Mouse (Mus musculus) embryonic facial prominence, embryonic 15.5 days (tissue): ENCODE results near the gene Tectb. TPM values are rescaled to one million over a fixed set of nuclear protein-coding genes. Genes with fewer than 3 reads are reported as not detected.

ENCODE experiments used
- ATAC-seq: fragments of 200-750 bp; cut with Nextera tagmentation; 2 replicates; pipeline ENCODE4 v1.8.0; 2017; ENCODE audit warnings: low read depth, moderate TSS enrichment; ENCODE audit not compliant: insufficient number of reproducible peaks, low FRiP score, low TSS enrichment
- H3K27ac ChIP-seq: fragments of 300-500 bp; sonication (generic); replicated peaks from 2 replicates; pipeline ENCODE4 v1.5.1; 2015; ENCODE audit warnings: mild to moderate bottlenecking, inconsistent platforms
- H3K27me3 ChIP-seq: fragments of 300-500 bp; sonication (generic); 2 replicates; pipeline ENCODE4 v1.6.1; 2015; ENCODE audit warnings: inconsistent platforms
- H3K36me3 ChIP-seq: fragments of 300-500 bp; sonication (generic); 2 replicates; pipeline ENCODE4 v1.6.1; 2015; ENCODE audit warnings: mild to moderate bottlenecking, inconsistent platforms
- H3K4me1 ChIP-seq: fragments of 300-500 bp; sonication (generic); 2 replicates; pipeline ENCODE4 v1.6.1; 2015; ENCODE audit warnings: inconsistent platforms
- H3K4me2 ChIP-seq: fragments of 300-500 bp; sonication (generic); replicated peaks from 2 replicates; pipeline ENCODE4 v1.6.1; 2015; ENCODE audit warnings: mild to moderate bottlenecking, inconsistent platforms
- H3K4me3 ChIP-seq: fragments of 300-500 bp; sonication (generic); replicated peaks from 2 replicates; pipeline ENCODE4 v1.5.1; 2015; ENCODE audit warnings: mild to moderate bottlenecking, inconsistent platforms
- H3K9ac ChIP-seq: fragments of 300-500 bp; sonication (generic); 2 replicates; pipeline ENCODE4 v1.6.1; 2015; ENCODE audit warnings: inconsistent platforms
- H3K9me3 ChIP-seq: fragments of 300-500 bp; sonication (generic); replicated peaks from 2 replicates; pipeline ENCODE4 v1.6.1; 2016; ENCODE audit warnings: inconsistent platforms
- WGBS: fragments of 180-500 bp; shearing (Covaris S2); methylation state at CpG from one replicate; pipeline ENCODE4 v1.1.7; 2015; 5-methylcytosine and 5-hydroxymethylcytosine counted together
- polyA plus RNA-seq: library from polyadenylated mRNA; unstranded; fragments of >200 nt; fragmentation: Nextera tagmentation; extraction: Ambion mirVana; gene quantifications from 2 replicates; pipeline ENCODE4 v1.2.1, GENCODE M21; 2015

The Tectb gene
- polyA plus RNA-seq, 1 experiment from 2014 or later = 0.36 TPM

DNA sequence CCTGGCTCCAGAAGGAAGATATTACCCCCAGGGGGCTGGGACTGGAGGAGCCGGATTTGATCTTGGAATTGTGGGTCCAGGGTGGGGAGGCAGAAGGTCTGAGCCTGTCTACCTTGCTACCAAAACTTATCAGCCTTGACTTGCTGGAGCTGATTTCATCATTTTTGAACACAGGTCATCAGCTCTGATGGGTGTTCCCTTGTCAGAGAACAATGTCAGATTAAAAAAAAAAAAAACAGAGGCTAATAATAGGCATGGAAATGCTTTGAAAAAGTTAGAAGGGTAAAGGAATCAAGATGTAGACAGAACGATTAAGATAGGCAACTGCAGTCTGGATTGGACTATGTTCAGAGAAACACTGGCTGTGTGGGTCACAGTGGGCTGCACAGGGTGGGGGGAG is 11.1 kb downstream of the Tectb start:
- no peak overlapping the region for H3K4me2 ChIP-seq
- H3K4me3 ChIP-seq = no peak overlapping the region
- no peak overlapping the region for H3K27ac ChIP-seq
- H3K4me1 ChIP-seq = peaks cover 6% of the 10 kb centered on the region; the same call in 1 of the 2 replicates
- H3K27me3 ChIP-seq = no peaks in the 10 kb centered on the region
- ATAC-seq = no peak
- H3K36me3 ChIP-seq = no peaks in the 10 kb centered on the region
- no peak overlapping the region for H3K9ac ChIP-seq
- 53% methylated on average over 2 of the region's 2 CpGs for WGBS
- H3K9me3 ChIP-seq = no peaks in the 10 kb centered on the region

DNA sequence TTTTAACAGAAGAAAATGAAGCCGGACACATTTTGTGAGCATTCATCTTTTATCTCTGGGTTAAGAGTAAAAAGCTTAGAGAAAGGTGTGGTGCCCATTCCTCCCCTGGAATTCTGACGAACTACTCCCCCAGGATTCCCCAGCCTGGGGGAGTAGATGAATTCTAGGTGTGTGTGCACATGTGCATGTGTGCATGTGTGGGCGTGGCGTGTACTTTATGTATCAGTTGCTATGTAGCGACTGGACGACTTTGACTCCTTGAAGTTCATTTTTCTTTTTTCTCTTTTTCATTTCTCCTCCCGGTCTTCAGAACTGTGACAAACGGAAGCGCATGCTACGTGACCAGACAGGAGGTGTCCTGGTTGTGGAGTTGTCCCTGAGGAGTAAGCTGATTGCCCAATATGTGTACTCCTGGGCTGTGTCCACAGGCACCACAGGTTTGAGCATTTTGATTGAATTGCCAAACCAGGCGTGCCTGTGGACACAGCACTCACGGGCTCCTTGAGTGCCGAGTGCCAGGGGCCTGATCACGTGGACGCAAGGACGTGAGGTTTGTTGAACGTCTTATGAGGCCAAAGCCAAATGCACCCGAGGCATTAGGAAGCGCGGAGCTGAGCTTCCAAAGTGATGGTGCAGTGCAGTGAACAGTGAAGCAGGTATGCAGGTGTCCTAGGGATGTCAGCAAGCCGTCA is 11.9 kb downstream of the Tectb start:
- no peak overlapping the region for H3K9ac ChIP-seq
- WGBS = 83% methylated on average over 21 of the region's 21 CpGs
- H3K4me2 ChIP-seq = no peak overlapping the region
- no peaks in the 10 kb centered on the region for H3K36me3 ChIP-seq
- no peak overlapping the region for H3K4me3 ChIP-seq
- H3K27ac ChIP-seq = no peak overlapping the region
- no peaks in the 10 kb centered on the region for H3K9me3 ChIP-seq
- H3K27me3 ChIP-seq = no peaks in the 10 kb centered on the region
- H3K4me1 ChIP-seq = peaks cover 6% of the 10 kb centered on the region; the same call in 1 of the 2 replicates
- no peak for ATAC-seq

DNA sequence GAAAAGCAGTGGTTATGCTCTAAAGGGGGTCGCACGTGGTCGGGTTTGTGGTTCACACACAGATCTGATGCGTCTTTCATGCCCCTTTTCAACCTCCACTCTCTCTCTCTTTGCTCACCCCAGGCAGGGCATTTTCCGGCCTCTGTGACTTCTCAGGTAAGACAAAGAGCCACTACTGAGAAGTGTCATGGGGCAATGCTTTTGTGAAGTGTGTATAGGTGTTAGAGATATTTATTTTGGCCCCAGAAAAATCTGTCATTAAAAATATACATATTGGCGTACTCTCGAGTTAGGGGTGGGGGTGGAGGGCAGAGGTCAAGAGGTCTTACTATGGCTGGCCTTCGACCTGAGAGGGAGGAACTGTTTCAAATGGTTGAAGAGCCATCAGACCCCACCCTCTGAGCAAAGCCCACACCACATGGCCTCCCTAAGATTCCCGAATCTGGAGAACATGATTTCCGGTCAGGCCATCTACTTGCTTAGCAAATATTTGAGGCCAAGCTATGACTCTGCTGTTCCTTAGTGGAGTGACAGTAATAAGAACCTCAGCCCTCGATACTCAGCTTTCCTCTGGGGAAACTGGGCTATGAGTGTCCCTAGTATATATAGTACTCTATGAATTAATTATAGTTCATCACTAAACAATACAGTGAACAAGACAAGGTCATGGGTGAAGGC is 13.3 kb downstream of the Tectb start:
- H3K27me3 ChIP-seq = no peaks in the 10 kb centered on the region
- H3K4me3 ChIP-seq = no peak overlapping the region
- no peaks in the 10 kb centered on the region for H3K36me3 ChIP-seq
- ATAC-seq = no peak
- no peak overlapping the region for H3K4me2 ChIP-seq
- H3K27ac ChIP-seq = no peak overlapping the region
- H3K9me3 ChIP-seq = no peaks in the 10 kb centered on the region
- WGBS = 64% methylated on average over 11 of the region's 11 CpGs
- H3K4me1 ChIP-seq = peaks cover 6% of the 10 kb centered on the region; the same call in 1 of the 2 replicates
- no peak overlapping the region for H3K9ac ChIP-seq

DNA sequence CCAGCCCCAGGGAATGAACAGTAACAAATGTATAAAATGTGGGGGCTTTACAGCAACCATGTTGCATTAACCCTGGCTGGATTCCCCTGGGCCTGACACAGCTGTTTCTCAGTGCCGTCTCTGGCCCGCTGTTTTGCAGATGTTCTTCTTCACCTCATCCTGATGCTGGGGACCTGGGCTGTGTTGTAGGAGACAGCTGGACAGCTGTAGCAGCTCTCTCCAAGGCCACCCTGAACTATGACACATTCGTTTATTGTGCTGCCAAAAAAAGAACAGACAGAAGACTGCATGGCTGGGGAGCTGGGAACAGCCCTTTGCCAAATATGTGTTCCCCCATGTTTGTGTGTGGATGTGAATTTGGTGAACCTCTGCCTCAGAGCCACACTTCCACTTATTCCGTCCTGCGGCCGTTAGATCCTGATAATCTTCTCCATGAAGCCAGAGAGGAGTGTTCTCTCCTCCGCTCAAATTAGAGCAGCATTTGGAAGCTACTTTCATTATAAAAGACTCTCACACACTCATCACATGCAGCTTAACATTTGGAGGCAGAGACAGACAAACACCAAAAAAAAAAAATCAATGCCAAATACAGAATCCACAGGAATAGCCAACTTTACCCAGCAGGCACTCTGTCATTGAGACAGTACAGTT is 14.1 kb downstream of the Tectb start:
- Histone ChIP-seq H3K4me1 (peaks cover 6% of the 10 kb centered on the region; the same call in 1 of the 2 replicates), H3K9ac (no peak overlapping the region), H3K27me3 (0 out of 2 replicates have a peak, but pooled peaks cover 4% of the 10 kb centered on the region), H3K36me3 (no peaks in the 10 kb centered on the region), H3K4me2 (no peak overlapping the region), H3K4me3 (no peak overlapping the region), H3K27ac (no peak overlapping the region), H3K9me3 (no peaks in the 10 kb centered on the region)
- peak; percentile 24; the same call in 1 of the 2 replicates for ATAC-seq
- 47% methylated on average over 7 of the region's 7 CpGs for WGBS

DNA sequence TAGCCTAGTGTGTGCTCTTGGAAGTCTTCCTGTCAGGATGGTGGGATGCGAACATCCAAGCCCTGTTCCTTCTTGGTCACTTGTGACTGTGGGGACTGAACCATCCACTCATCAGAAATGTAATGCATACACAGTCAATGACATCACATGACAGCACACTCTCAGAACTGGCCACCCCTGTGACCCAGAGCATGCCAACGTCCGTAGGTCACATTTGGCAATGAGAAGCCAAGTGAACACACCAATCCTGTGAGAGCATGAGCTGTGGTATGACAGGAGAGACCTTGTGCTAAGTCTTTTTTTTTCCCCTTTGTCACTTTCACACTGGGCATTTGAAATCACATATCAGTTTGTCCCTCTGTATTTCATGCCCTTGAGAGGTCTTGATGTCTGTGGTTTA is 15.0 kb downstream of the Tectb start:
- Histone ChIP-seq H3K27ac (no peak overlapping the region), H3K9me3 (no peaks in the 10 kb centered on the region), H3K4me3 (no peak overlapping the region), H3K4me1 (peaks cover 6% of the 10 kb centered on the region; the same call in 1 of the 2 replicates), H3K27me3 (0 out of 2 replicates have a peak, but pooled peaks cover 4% of the 10 kb centered on the region), H3K4me2 (no peak overlapping the region), H3K36me3 (no peaks in the 10 kb centered on the region), H3K9ac (no peak overlapping the region)
- WGBS = 81% methylated on average over 3 of the region's 3 CpGs
- no peak for ATAC-seq

DNA sequence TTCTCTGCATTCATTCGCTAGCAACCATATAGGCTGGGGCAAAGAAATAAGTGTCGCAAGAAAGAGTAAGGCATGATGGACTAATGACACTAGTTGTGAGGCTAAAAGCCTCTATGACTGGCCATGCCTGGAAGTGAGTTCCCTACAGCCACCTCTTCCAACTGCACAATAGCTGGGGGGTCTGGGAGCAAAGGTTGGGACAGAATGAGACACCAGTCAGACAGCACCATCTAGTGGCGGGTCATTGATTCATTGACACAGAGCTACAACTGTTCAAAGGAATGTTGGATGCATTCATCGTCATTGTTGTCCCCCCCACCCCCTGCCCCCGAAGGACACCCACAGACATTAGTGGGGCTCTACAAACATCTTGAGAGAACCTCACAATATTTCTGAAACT is 17.8 kb downstream of the Tectb start:
- Histone ChIP-seq H3K4me2 (no peak overlapping the region), H3K4me1 (no peaks in the 10 kb centered on the region), H3K9me3 (no peaks in the 10 kb centered on the region), H3K4me3 (no peak overlapping the region), H3K27me3 (0 out of 2 replicates have a peak, but pooled peaks cover 4% of the 10 kb centered on the region), H3K36me3 (no peaks in the 10 kb centered on the region), H3K9ac (no peak overlapping the region), H3K27ac (no peak overlapping the region)
- WGBS = 35% methylated on average over 5 of the region's 5 CpGs
- ATAC-seq = no peak

DNA sequence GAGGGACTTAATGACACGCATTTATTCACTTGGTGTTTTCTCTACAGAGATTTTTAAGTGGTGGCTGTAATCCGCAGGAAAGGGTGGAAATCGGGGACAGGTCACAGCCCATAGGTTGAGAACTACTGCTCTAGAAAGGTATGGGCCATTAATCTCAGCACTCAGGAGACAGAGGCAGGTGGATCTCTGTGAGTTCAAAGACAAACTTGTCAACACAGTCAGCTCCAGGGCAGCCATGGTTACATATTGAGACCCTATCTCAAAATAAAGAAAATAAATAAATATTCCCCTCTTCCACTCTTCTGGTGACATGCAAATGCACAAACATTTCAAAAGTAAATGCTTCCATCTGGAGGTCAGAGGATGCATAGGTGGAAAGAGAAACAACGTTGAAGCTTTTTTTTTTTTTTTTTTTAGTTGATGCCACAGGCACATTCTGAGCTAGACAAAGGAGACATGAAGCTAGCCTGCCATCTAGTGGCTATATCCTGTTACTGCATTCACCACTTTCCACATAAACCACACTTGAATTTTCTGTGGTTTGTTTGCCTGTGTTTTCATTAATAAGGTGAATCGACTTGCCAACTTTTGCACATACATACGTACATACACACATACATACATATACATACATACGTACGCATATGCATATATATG is 26.1 kb downstream of the Tectb start:
- no peaks in the 10 kb centered on the region for H3K9me3 ChIP-seq
- 32% methylated on average over 8 of the region's 8 CpGs for WGBS
- no peak overlapping the region for H3K9ac ChIP-seq
- no peaks in the 10 kb centered on the region for H3K36me3 ChIP-seq
- H3K27ac ChIP-seq = no peak overlapping the region
- H3K4me3 ChIP-seq = no peak overlapping the region
- H3K4me2 ChIP-seq = no peak overlapping the region
- no peaks in the 10 kb centered on the region for H3K27me3 ChIP-seq
- H3K4me1 ChIP-seq = no peaks in the 10 kb centered on the region
- ATAC-seq = no peak

DNA sequence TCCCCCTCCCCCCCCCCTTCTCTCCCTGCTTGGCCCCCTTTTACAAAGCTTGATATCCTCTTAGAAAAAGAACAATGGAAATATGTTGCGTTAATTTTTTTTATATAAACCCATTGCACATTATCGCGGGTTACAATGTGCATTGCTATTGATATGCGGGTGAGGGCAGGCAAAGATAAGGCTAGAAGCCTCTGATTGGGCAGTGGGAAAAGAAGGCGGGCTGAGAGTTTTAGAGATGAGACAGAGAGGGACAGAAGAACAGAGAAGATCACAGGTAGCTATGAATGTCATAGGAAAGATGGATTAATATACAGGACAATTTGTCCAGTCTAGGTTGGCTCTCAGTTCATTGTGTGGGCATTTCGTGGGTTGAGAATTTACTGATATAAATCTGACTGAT is 26.7 kb downstream of the Tectb start:
- Histone ChIP-seq H3K36me3 (no peaks in the 10 kb centered on the region), H3K4me2 (no peak overlapping the region), H3K27me3 (no peaks in the 10 kb centered on the region), H3K9me3 (no peaks in the 10 kb centered on the region), H3K27ac (no peak overlapping the region), H3K4me1 (no peaks in the 10 kb centered on the region), H3K4me3 (no peak overlapping the region), H3K9ac (no peak overlapping the region)
- ATAC-seq = no peak
- WGBS = 58% methylated on average over 6 of the region's 6 CpGs

DNA sequence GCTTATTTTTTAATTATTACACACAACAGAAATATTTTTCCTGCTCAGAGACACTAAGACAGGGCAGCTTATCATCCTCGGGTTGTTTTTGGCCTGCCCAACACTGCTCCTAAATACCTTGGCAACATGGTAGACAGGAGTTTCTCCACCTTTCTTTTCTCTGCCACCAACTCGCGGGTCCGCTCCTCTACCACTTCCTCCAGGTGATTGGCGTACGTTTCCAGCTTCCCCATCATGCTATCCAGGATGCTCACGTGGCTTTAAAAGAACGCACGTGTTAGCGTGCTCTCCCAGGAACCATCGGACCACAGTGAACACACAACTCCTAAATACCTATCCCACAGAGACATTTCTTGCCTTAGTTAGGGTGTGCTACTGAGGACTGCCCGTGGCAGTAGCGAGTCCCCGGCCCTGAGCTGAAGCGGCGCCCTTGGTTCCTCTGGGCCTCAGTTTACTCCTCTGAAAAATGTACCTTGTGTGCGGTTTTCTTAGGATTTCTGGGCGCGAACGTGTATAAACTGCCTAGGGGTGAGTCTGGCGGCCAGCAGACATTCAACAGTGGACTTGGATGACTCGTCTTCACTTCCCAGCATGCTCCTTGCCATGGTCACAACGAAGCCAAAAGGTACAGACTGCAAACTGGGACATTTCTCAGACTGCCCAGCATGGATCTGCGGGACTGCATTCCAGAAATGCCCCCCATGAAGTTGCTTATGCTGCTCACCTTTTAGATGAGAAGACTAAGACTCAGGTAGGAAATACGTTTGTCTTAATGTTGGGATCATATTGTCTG is 27.4 kb downstream of the Tectb start:
- WGBS = 62% methylated on average over 25 of the region's 25 CpGs
- no peaks in the 10 kb centered on the region for H3K9me3 ChIP-seq
- H3K4me3 ChIP-seq = no peak overlapping the region
- H3K4me2 ChIP-seq = no peak overlapping the region
- no peaks in the 10 kb centered on the region for H3K27me3 ChIP-seq
- no peaks in the 10 kb centered on the region for H3K36me3 ChIP-seq
- H3K4me1 ChIP-seq = no peaks in the 10 kb centered on the region
- no peak for ATAC-seq
- H3K9ac ChIP-seq = no peak overlapping the region
- H3K27ac ChIP-seq = no peak overlapping the region

DNA sequence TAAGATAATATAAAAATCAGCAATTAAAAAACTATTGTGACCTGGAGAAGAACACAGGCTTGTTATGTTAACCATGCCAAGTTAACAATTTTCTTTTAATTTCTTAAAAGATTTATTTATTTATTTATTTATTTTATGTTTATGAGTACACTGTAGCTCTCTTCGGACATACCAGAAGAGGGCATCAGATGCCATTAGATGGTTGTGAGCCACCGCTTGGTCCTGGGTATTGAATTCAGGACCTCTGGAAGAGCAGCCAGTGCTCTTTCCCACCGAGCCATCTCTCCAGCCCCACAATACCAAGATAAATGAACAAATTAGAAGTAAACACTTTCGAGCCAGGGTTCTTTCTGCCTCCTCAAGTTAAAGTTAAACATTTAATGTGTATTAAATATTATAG is 28.1 kb downstream of the Tectb start:
- no peak overlapping the region for H3K9ac ChIP-seq
- H3K4me1 ChIP-seq = no peaks in the 10 kb centered on the region
- H3K4me3 ChIP-seq = no peak overlapping the region
- no peaks in the 10 kb centered on the region for H3K9me3 ChIP-seq
- H3K27ac ChIP-seq = no peak overlapping the region
- no peak overlapping the region for H3K4me2 ChIP-seq
- WGBS = 72% methylated on average over 4 of the region's 4 CpGs
- no peaks in the 10 kb centered on the region for H3K27me3 ChIP-seq
- H3K36me3 ChIP-seq = no peaks in the 10 kb centered on the region
- ATAC-seq = no peak
